Mouse (Mus musculus) T-cell, adult 66 days (primary cell): ENCODE data around the gene Mon1b. TPM values are rescaled to one million over a fixed set of nuclear protein-coding genes. Genes with fewer than 3 reads are reported as not detected.

Experiments used
- total RNA-seq, 2 experiments: library from RNA; stranded (reverse); gene quantifications; 3 replicates in 1 of 2; 4 replicates in 1 of 2; pipeline ENCODE4 v1.2.4; 2023

Gene Mon1b
- total RNA-seq = 10 to 100 TPM; 24.2 to 24.8 TPM

GRCm38 (mm10) chr8:113634670-113635591, at the start of gene Mon1b:
Mon1b (plus strand) TSS chr8:113635587.

GRCm38 (mm10) chr8:113642926-113643325, 7.5 kb downstream of the Mon1b start, which contains the start of gene Syce1l:
Syce1l (plus strand) TSS chr8:113643213.

Other genes starting within 250 kb of the Mon1b start
- gene Syce1l, start 7.6 kb downstream of the Mon1b start, total RNA-seq = 1 to 10 TPM in 1 of 2 experiments, not detected in 1; 1.3 TPM
- gene Adamts18, start 213.2 kb downstream of the Mon1b start, total RNA-seq = not detected